Mouse (Mus musculus): ENCODE measurements around the gene Tmed9. TPM values are rescaled to one million over a fixed set of nuclear protein-coding genes. Genes with fewer than 3 reads are reported as not detected.
"Not testable (repeated sequence)": the region's sequence is repeated elsewhere in the genome, so short reads cannot be mapped to it uniquely, and the experiment has no call there.

Gene Tmed9
- polyA plus RNA-seq, 1 experiment from 2014 or later = 180 TPM

DNA sequence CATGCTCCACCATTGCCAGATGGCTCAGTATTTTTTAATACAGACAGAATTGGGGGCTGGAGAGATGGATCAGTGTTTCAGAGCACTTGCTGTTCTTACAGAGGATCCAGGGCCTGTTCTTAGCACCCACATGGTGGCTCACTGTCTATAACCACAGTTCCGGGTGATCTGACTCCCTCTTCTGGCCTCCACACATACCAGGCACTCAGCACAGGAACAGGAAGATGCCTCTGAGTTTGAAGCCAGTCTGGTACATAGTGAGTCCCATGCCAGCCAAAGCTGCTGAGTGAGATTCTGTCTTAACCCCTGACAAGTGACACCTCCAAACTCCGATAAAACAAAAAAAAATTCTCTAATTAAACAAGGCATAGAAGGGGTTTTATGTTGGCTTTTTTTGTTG lies 46.7 kb downstream of the Tmed9 start:
- H3K27ac ChIP-seq (ENCODE audit: low read length) = no peak overlapping the region
- H3K4me1 ChIP-seq (replicated peaks; ENCODE audit: control insufficient read depth, insufficient read depth, low read length) = peaks cover 6% of the 10 kb centered on the region
- H3K36me3 ChIP-seq (ENCODE audit: control insufficient read depth, insufficient read depth, low read length) = no peaks in the 10 kb centered on the region
- H3K27me3 ChIP-seq (ENCODE audit: control insufficient read depth, insufficient read depth, low read depth, low read length) = no peaks in the 10 kb centered on the region
- no peak overlapping the region for H3K4me2 ChIP-seq (ENCODE audit: low read depth, low read length)
- no peak overlapping the region for H3K4me3 ChIP-seq (ENCODE audit: low read length)
- H3K9me3 ChIP-seq (ENCODE audit: control insufficient read depth, low read length) = no peaks in the 10 kb centered on the region
- no peak overlapping the region for H3K9ac ChIP-seq (ENCODE audit: low read length)
- WGBS = 70% methylated on average over 2 of the region's 2 CpGs
- no peak for ATAC-seq (ENCODE audit: low read depth)

DNA sequence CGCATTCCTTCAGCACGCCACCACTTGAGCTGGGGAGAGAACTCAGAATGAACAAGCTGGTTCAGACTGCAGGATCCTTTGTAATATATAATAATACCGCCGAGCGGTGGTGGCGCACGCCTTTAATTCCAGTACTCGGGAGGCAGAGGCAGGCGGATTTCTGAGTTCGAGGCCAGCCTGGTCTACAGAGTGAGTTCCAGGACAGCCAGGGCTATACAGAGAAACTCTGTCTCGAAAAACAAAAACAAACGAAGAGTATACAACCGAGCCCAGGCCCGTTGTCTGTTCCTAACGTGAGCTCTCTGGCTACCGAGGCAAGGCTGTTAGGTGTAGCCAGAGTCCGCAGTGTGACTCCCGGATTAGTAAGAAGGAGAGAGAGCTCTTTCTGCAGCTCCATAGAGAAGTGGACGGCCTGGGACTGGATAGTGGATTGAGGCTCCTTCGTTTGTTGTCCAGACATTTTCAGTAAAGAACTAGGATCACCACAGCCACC lies 48.7 kb downstream of the Tmed9 start:
- H3K27ac ChIP-seq (ENCODE audit: low read length); H3K4me1 ChIP-seq (replicated peaks; ENCODE audit: control insufficient read depth, insufficient read depth, low read length); ATAC-seq (ENCODE audit: low read depth); H3K36me3 ChIP-seq (ENCODE audit: control insufficient read depth, insufficient read depth, low read length); H3K9me3 ChIP-seq (ENCODE audit: control insufficient read depth, low read length); H3K27me3 ChIP-seq (ENCODE audit: control insufficient read depth, insufficient read depth, low read depth, low read length): not testable (repeated sequence)
- WGBS = 16% methylated on average over 20 of the region's 20 CpGs
- Histone ChIP-seq H3K9ac (ENCODE audit: low read length) (peak overlapping the region; percentile 94), H3K4me2 (ENCODE audit: low read depth, low read length) (peak overlapping the region; percentile 78), H3K4me3 (ENCODE audit: low read length) (peak overlapping the region; percentile 94)

DNA sequence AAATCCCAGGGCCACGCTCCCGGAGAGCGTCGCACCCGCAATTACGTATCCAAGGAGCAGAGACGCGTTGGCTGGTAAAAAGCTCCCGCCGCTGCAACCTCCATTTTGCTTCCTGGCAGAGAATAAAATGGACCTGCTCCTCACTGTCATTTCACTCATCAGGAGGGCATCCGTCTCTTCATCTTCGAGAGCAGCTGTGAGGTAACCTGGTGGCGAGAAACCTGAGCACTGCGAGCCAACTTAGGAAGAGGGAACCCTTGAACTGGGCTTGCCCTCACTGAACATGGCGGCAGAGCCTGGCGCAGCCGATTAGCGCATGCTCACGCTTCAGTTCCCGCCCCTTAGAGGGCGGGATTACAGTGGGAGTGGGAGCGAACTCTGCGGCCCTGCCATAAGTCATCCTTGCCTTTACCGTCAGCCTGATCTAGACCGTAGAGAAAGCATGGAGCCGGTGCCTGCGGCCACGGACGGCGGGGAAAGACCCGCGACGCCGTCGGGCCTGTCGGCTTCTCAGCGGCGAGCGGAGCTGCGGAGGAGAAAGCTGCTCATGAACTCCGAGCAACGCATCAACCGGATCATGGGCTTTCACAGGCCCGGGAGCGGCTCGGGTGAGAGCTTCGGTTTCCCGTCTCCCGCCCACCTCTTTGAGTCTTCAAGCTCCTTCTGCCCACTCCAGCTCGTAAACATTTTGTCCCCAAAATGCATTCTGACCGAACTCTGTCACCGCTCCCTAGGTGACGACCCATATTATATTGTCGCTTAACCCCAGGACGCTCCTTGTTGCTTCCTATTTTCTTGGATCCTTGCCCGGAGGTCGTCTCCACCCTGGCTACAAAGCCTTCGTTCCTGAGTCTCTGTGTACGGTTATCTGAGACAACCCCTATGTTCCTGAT lies 49.4 kb downstream of the Tmed9 start, which contains the start of gene Caml:
Gene Caml (plus strand): TSS at position 357 of the 893 bp plus-strand sequence.
- H3K9ac ChIP-seq (ENCODE audit: low read length) = peak within 1 kb of the TSS; percentile 94
- H3K27me3 ChIP-seq (ENCODE audit: control insufficient read depth, insufficient read depth, low read depth, low read length) = no peaks in the 10 kb centered on the region
- WGBS = 0% methylated on average over 59 of the region's 59 CpGs
- H3K4me2 ChIP-seq (ENCODE audit: low read depth, low read length) = peak within 1 kb of the TSS; percentile 78
- H3K36me3 ChIP-seq (ENCODE audit: control insufficient read depth, insufficient read depth, low read length) = peaks cover 2% of the 10 kb centered on the region; the same call in 1 of the 2 replicates
- H3K27ac ChIP-seq (ENCODE audit: low read length) = peak within 1 kb of the TSS; percentile 81
- H3K4me1 ChIP-seq (replicated peaks; ENCODE audit: control insufficient read depth, insufficient read depth, low read length) = peaks cover 6% of the 10 kb centered on the region
- no peaks in the 10 kb centered on the region for H3K9me3 ChIP-seq (ENCODE audit: control insufficient read depth, low read length)
- H3K4me3 ChIP-seq (ENCODE audit: low read length) = peak within 1 kb of the TSS; percentile 94
- ATAC-seq (ENCODE audit: low read depth) = peak; percentile 99

DNA sequence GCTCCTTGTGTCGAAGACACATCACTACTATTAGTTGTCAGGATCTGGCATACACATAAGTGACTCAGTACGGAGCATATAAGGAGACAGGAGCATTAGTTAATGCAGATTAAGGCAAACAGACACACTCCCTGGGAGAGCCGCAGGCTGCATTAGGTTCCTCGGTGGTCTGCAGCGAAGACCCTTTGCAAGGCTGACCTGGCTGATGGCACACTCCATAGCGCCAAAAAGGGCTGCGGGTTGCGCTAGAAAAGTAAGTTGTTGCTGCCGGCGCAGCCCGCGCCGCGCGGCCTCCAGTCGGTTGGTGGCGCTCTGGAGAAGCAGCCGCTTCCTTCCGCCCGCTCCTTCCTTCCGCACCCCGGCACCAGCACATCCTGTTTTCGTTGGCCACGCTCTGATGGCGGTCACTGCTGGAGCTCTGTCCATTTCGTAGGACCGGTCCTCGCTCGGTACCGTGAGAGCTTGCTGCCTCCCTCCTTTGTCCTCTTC lies 61.2 kb downstream of the Tmed9 start, which contains the start of gene Ddx46:
Gene Ddx46 (plus strand): TSS at position 389 of the 489 bp plus-strand sequence.
- peak; percentile 92 for ATAC-seq (ENCODE audit: low read depth)
- Histone ChIP-seq H3K4me3 (ENCODE audit: low read length) (peak within 1 kb of the TSS; percentile 100), H3K9ac (ENCODE audit: low read length) (peak within 1 kb of the TSS; percentile 95)

DNA sequence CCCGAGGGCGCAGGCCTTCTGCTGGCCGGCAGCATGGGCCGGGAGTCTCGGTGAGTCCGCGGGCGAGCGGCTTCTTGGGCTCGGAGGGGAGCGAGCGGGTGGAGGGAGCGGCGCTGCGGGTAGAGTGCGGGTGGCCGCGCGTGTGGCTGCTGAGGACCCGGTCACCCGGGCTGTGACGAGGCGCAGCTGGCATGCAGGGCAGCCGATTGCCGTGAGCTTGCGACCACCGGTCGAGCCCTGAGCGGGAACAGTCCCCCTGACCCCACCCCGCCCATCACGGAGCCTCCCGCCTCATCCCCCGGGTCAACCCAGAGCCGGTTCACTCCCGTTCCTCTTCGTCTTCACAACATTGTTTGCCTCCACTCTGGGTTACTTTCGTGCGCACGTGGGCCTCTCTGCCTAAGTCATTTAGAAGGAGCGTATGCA lies 61.6 kb downstream of the Tmed9 start:
- under 1% methylated on average over 38 of the region's 40 CpGs for WGBS
- Histone ChIP-seq H3K36me3 (ENCODE audit: control insufficient read depth, insufficient read depth, low read length) (peaks cover 28% of the 10 kb centered on the region), H3K27ac (ENCODE audit: low read length) (no peak overlapping the region)

More for the DNA sequence above, 61.2 kb downstream of the Tmed9 start, which contains the start of gene Ddx46:
- Histone ChIP-seq H3K27ac (ENCODE audit: low read length) (no peak within 1 kb of the TSS), H3K4me2 (ENCODE audit: low read depth, low read length) (peak within 1 kb of the TSS; percentile 86), H3K27me3 (ENCODE audit: control insufficient read depth, insufficient read depth, low read depth, low read length) (no peaks in the 10 kb centered on the region), H3K36me3 (ENCODE audit: control insufficient read depth, insufficient read depth, low read length) (peaks cover 25% of the 10 kb centered on the region), H3K9me3 (ENCODE audit: control insufficient read depth, low read length) (no peaks in the 10 kb centered on the region), H3K4me1 (replicated peaks; ENCODE audit: control insufficient read depth, insufficient read depth, low read length) (peaks cover 13% of the 10 kb centered on the region)
- WGBS = 4% methylated on average over 30 of the region's 30 CpGs

DNA sequence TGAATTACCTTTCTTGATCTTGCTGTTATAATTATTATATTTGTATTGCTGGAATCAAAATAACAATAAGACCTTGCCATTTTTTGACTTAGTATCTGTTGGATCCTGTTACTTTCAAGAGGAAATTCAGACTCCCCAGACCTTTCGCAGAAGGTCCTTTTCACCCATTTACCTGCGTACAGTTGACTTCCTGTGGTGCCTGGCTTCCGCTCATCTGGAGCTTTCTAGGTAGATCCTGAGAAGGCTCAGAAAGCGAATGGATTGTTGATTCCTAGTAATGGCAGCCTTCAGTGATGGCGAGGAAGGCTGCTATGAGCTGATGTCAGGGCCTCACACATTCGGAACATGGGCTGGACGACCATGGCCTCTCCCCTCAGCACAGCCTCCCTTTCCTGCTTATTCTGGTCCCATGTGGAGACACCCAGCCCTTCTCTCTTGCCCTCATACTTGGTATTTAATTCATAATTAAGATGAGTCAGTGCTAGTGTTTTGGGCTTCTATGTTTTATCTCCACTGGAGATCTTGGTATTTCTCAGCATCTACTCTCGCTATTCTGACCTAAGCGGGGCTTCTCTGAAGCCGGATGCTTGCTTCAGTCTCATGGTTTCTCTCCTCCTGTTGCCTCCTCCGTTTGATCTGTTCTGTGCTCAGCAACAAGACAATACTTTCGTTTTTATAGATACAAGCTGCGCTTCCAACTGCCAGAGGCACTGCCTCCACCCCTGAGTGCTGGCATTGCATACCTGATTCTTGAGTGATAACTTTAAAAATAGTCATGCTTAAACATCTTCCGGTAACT lies 62.9 kb downstream of the Tmed9 start:
- Histone ChIP-seq H3K27ac (ENCODE audit: low read length) (no peak overlapping the region), H3K4me1 (replicated peaks; ENCODE audit: control insufficient read depth, insufficient read depth, low read length) (peaks cover 13% of the 10 kb centered on the region), H3K9me3 (ENCODE audit: control insufficient read depth, low read length) (no peaks in the 10 kb centered on the region), H3K4me3 (ENCODE audit: low read length) (no peak overlapping the region), H3K4me2 (ENCODE audit: low read depth, low read length) (peak overlapping the region; percentile 86; the same call in 1 of the 2 replicates), H3K36me3 (ENCODE audit: control insufficient read depth, insufficient read depth, low read length) (peaks cover 26% of the 10 kb centered on the region), H3K27me3 (ENCODE audit: control insufficient read depth, insufficient read depth, low read depth, low read length) (no peaks in the 10 kb centered on the region), H3K9ac (ENCODE audit: low read length) (no peak overlapping the region)
- 85% methylated on average over 14 of the region's 14 CpGs for WGBS
- no peak for ATAC-seq (ENCODE audit: low read depth)

More for the DNA sequence above, 61.6 kb downstream of the Tmed9 start:
- peak overlapping the region; percentile 95 for H3K9ac ChIP-seq (ENCODE audit: low read length)
- H3K27me3 ChIP-seq (ENCODE audit: control insufficient read depth, insufficient read depth, low read depth, low read length) = no peaks in the 10 kb centered on the region
- no peaks in the 10 kb centered on the region for H3K9me3 ChIP-seq (ENCODE audit: control insufficient read depth, low read length)
- H3K4me3 ChIP-seq (ENCODE audit: low read length) = peak overlapping the region; percentile 100
- peak; percentile 56 for ATAC-seq (ENCODE audit: low read depth)
- peak overlapping the region; percentile 86 for H3K4me2 ChIP-seq (ENCODE audit: low read depth, low read length)
- H3K4me1 ChIP-seq (replicated peaks; ENCODE audit: control insufficient read depth, insufficient read depth, low read length) = peaks cover 13% of the 10 kb centered on the region

DNA sequence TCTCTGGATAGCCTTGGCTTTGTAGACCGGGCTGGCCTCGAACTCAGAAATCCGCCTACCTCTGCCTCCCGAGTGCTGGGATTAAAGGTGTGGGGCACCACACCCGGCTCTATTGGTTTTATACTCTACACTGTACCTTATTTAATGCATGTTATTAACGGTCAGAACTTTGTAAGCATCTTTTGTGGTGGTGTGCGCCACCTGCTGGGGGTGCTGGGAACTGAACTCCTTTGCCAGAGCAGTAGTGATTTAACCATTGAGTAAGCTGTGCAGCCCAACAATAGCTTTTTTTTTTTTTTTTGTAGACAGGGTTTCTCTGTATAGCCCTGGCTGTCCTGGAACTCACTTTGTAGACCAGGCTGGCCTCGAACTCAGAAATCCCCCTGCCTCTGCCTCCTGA lies 66.9 kb downstream of the Tmed9 start:
- 45% methylated on average over 8 of the region's 8 CpGs for WGBS
- not testable (repeated sequence) for H3K4me3 ChIP-seq (ENCODE audit: low read length); H3K4me1 ChIP-seq (replicated peaks; ENCODE audit: control insufficient read depth, insufficient read depth, low read length); H3K27ac ChIP-seq (ENCODE audit: low read length); H3K9me3 ChIP-seq (ENCODE audit: control insufficient read depth, low read length); H3K27me3 ChIP-seq (ENCODE audit: control insufficient read depth, insufficient read depth, low read depth, low read length); H3K4me2 ChIP-seq (ENCODE audit: low read depth, low read length); H3K9ac ChIP-seq (ENCODE audit: low read length)
- ATAC-seq (ENCODE audit: low read depth) = peak; percentile 31; the same call in 1 of the 2 replicates
- H3K36me3 ChIP-seq (ENCODE audit: control insufficient read depth, insufficient read depth, low read length) = peaks cover 21% of the 10 kb centered on the region

DNA sequence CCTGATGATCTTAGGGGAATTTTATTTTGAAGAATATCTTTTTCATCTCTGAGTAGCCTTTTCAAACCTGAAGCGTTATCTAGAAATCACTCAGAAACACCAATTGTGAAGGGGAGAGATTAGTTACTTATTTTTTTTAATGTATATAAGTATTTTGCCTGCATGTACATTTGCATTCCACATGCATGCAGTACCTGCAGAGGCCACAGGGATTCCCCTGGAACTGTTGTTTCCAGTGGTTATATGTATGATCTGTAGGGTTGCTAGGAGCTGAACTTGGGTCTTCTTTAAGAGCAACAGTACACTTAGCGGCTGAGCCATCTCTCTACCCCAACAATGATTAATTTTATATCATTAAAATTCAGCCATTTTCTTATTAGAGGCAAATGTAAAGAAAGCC lies 71.0 kb downstream of the Tmed9 start:
- Histone ChIP-seq H3K36me3 (ENCODE audit: control insufficient read depth, insufficient read depth, low read length) (peaks cover 48% of the 10 kb centered on the region), H3K9ac (ENCODE audit: low read length) (no peak overlapping the region), H3K4me2 (ENCODE audit: low read depth, low read length) (no peak overlapping the region), H3K4me3 (ENCODE audit: low read length) (no peak overlapping the region), H3K9me3 (ENCODE audit: control insufficient read depth, low read length) (no peaks in the 10 kb centered on the region), H3K4me1 (replicated peaks; ENCODE audit: control insufficient read depth, insufficient read depth, low read length) (no peaks in the 10 kb centered on the region), H3K27ac (ENCODE audit: low read length) (no peak overlapping the region), H3K27me3 (ENCODE audit: control insufficient read depth, insufficient read depth, low read depth, low read length) (no peaks in the 10 kb centered on the region)
- ATAC-seq (ENCODE audit: low read depth) = no peak
- WGBS = 83% methylated on average over 2 of the region's 2 CpGs
